Mouse (Mus musculus): ENCODE results near the gene 4933400A11Rik.

The 4933400A11Rik gene

DNA sequence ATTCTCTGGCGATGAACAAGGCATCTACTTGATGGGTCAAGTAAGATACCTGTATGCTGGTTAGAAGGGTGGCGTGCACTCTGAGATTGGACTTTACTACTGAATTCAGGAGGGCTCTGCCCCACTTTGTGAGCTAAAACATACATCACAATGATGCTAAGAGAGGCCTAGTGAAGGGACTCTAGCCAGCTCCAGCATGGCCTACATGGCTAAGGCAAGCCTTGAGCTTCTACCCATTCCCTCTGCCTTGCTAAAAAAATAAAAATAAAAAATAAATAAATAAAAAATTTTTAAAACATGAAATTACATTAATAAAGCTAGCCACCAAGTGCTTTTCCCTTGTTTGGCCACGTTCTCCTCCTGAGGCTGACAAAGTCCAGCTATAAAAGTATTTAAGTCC, at the start of gene 4933400A11Rik:
TSS of gene 4933400A11Rik (minus strand) at position 101 of the 400 bp plus-strand sequence.
- DNase-seq: no peak

DNA sequence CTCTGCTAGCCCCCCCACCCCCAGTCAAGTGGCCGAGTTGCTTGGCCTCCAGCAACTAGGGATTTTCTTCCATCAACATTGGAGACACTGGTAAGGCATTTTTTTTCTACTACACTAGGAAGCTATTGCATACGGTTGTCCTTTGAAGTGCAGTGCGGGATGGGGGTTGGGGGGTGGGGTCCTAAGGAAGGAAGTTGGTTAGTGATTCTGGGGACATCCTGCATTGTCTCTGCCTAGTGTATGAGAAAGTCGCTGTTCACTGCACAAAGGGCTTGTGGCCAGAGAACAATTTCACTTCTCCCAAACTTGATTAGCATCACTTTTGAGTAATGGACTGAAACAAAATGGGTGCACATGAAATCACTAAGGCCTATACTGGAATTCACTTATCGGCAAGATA, 48.7 kb upstream of the 4933400A11Rik start:
- DNase-seq: no peak

DNA sequence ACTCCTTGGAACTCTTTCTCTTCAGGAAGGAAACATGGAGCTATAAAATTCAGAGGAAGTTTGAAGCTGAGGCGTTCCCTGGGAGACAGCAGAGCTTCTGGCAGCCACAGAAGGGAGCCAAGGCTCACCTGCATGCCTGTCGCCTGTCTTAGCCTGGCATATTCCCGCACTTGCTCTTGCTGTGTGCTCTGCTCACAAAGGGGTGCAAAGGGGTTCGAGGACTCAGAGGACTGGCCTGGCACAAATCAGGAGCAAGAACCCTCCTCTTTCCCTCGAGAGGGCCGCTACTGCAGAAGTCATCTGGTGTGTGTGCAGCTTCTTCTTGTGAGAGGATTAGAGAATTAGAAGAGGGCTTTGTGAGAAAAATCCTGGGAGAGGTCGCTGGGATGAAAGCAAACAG, 48.3 kb upstream of the 4933400A11Rik start:
- no peak for DNase-seq

DNA sequence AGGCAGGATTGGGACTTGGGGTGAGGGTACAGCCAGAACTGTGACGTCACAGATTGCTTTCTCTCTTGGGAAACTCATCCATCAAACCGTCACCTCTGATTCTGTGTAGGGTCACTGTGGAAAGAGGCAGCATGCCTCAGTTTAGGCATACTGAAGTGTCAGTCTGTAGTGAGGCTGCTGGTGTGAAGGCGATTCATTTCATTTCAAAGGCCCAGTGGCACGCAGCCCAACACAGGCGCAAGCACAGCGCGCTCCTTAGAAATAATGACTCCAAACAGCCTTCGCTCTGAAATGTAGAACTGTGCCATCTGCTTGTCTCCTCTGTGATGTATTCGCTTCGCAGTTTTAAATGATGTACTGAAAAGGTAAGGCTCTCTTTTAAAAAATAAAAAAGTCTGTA, 47.5 kb upstream of the 4933400A11Rik start:
- no peak for DNase-seq

DNA sequence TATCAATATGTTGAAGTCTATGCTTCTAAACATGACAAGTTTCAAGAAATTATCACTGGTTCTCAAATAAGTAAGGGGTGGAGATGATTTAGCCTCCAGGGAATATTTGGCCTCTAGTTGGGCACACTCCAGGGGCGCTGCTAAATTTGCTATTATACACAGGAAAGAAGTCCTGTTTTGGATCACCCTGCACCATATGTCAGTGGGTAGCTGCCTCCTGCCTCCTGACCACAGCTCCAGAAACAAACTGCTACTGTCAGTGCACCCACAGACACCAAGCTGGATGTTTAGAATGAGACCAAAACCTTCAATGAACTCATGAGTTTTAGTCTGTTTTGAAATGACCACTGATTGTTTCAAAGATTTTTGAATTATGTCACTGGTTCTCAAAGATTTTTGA, 34.2 kb upstream of the 4933400A11Rik start:
- no peak for DNase-seq

DNA sequence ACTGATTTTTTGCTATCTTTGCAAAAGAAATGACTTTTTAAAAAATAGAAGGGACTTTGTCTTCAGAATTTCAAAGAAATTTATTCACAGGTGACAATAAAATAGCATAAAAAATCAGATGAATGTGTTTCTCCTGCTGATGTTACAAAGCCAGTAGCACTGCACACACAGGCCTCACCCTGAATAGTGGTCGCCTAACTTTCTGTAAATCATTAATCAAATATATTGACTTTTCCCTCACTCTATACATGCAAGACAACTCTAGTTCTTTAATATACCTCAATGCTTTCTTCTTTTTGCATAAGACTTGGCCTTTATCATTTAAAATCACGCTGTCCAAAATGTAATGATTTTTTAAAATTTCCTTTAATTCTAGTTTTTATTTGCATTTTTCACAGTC, 32.3 kb upstream of the 4933400A11Rik start:
- no peak for DNase-seq

DNA sequence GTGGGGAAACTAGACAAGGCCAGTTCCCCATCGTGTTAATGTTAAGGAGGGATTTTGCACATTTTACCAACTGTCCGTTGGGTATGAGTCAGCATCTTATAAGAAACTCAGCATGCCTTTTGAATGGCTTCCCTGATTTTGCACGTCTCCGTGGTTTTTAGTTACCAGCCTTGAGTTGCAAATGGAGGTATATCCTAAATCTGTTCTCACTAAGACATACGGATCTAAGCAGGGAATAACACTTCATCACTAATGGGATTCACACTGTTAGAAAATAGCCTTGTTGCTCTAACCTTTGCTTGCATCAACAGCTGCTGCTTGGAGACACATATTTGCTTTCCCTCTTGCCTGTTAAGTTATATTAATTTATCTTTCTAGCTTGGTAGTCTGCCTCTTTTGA, 31.9 kb upstream of the 4933400A11Rik start:
- no peak for DNase-seq

DNA sequence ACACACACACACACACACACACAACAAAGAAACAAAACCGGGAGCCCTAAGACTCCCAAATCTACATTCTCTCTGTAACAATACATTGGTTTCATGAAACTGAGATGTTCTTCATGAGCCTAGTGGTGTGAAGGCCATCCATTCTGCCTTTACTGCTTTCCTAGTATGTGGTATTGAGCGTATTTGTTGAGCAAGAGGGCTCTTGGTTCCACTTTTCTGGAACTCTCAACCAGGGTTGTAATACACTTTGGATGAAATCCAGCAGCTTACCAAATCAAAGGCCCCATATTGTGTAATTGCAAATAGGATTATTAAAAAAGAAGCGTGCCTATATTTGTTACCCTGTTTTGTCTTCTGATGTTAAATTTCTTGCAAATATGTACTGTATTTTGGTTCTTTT, 28.3 kb upstream of the 4933400A11Rik start:
- no peak for DNase-seq

DNA sequence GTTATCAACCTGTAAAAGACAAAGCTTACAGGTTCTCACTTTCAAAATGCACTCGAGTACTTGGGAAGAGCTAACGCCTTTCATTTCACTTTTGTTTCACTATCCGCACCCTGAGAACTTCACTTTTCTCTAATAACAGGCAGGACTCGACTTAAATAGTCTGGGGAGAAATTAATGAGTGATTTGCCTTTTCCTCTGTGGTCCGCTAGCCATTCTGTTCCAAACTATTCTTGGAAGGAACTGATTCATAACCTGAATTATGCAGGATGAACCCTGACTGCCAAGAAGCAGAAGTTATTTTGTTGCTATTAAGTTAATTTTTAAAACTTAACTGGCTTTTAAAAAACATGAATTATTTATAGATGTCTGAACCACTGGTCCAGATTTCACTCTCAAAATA, 26.4 kb upstream of the 4933400A11Rik start:
- DNase-seq: no peak

DNA sequence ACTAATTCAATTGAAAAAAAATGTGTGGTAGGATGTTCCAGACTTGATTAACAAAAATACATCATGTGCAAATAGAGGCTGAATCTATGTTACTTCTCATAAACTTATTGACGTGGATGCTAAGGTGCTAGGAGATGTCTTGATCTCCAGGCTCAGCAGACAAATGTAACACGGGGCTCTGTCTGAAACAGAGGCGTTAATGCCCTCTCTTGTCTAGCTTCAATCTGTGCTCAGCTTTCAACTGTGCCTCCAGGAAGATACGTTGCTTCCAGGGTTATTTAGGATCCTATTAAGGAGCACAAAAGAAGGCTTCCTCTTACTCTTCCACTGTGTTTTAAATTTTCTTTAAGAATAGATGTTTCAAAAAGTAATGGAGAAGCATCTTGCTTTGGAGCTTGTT, 20.8 kb upstream of the 4933400A11Rik start:
- DNase-seq: no peak

DNA sequence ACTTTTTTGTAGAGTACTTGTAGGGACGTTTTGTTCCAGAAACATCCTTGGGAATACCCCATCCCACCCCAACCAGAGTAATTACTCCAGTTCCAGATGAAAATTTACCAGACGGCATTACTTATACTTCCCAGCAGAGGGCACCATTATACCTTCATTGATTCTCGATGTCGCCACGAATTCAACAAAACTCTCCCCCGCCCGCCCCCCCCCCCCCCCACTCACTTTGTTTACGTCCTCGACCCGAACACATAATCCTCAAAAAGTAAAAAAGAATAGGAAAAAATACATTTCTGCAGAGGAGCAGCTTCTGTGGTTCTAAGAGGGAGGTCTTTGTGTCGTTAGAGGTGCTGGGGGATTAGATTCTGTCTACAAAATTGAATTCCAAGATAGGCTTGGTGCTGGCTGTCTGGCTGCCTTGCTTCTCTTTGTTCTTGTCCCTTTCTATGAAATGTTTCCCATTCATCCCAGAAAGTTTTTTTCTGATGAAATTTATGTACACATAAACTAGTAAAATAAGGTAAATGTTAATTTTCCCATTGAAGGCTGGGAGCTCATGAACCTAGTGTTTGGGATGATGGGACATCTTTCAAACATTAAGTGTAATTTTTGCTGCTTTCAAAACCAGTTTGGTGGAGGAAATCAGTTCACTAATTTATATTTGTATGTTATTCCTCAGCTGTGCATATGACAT, 19.7 kb upstream of the 4933400A11Rik start:
- DNase-seq: no peak

DNA sequence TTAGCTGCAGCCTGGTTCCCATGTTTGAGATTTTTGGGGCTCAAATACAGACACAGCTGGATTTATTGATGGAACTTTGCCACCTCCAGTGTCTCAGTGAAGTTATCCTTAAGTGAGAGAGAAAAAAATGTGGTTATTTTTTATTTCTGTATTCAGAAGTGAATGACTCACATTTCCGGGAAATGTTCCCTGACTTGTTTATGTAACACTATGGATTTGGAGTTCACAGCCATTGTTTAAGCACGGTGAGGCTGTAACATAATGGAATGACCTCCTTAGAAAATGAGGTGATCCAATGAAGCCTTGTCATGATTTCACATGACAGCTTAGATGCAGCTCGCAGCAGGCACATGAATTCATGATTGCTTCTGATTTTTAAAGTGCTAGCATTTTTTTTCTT, 17.7 kb upstream of the 4933400A11Rik start:
- DNase-seq: no peak

DNA sequence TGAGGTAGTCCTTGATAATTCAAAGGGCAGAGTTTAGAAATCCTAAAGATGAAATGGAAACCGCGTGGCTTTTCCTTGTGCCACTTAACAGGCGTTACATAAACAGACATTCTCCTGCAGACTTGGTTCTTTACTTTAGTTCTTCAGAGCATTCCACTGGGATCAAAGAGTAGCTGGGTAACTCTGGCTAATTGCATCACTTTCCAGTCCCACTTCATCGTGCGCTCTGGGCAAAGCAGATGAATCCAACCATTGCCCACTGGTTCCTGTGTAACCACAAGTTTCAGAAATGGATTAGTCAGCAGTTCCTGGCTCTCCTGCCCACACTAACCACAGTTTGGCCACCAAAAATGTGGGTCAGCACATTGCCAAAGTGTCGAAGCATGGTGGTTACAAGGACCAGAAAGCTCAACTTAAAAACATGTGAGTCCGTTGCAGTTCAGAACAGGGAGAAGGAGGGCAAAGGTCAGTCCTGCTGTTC, 15.4 kb upstream of the 4933400A11Rik start:
- no peak for DNase-seq

DNA sequence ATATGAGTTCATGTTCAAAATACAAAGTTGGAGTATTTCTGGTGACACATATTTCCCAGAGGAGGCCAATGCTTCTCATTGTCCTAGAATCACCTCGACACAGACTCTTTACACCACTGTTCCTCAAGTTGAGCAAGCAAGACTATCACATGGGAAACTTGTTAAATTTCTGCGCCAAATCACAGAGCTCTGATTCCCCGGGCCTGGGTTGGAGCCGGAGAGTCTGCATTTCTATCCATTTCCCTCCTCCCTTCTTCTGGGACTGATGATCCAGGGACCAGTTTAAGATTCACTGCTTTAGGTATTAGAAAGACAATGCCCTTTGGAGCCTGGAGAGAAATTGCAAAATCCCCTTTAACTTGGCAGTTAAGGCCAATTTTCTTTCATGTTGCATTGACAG, 15.0 kb upstream of the 4933400A11Rik start:
- no peak for DNase-seq

DNA sequence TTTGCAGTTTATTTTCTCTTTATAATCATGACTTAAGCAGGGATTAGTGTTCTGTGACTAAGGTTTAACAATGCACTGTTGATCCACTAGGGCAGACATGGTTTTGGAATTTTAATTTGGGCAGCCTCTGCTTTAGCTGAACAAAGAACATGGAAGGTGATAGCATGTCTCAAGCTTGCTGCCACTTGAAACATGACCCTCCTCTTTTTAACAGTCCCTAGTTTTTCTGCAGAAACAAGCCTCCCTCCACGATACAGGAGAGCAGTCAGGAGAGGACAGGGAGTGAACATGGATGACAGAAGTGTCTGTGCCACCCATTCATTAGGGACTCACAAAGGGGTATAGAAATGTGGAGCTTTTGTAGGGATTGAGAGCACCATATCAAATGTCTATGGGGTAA, 13.4 kb upstream of the 4933400A11Rik start:
- no peak for DNase-seq

DNA sequence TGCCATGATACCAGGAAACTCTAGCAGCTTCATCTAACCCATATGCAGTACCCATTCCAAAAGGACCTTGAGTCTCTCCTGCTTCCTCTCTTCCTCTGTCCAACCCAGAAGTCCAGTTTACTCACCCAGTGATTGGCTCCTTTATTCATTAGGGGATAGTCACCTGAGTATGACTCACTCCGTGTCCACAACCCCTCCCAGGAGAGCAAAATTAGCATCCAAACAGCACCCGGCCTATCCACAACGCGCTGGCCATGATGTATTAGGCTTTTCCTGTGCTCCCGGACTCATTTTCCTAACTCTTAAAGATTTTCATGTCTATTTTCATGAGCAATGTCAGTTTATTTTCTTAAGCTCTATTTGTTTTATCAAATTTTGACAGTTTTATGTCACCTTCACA, 10.3 kb upstream of the 4933400A11Rik start:
- DNase-seq: no peak

DNA sequence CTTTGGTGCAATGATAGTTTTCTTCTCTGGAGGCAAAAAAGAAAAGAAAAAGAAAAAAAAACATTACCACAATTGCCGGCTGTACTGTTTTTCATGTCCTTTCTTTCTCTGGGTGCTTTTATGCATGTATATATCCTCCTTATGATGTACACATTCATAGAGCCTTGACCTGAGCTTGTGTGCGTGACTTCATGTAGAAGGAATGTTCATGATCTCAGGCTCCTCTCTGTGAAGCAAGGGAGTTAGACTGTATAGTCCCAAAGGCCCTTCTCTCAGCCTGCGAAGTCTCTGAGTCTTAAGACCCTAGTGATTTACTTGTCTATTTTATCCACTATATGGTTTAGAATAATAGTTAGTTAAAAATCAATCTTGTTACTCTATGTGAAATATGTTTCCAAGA, 21.4 kb downstream of the 4933400A11Rik start:
- no peak for DNase-seq

DNA sequence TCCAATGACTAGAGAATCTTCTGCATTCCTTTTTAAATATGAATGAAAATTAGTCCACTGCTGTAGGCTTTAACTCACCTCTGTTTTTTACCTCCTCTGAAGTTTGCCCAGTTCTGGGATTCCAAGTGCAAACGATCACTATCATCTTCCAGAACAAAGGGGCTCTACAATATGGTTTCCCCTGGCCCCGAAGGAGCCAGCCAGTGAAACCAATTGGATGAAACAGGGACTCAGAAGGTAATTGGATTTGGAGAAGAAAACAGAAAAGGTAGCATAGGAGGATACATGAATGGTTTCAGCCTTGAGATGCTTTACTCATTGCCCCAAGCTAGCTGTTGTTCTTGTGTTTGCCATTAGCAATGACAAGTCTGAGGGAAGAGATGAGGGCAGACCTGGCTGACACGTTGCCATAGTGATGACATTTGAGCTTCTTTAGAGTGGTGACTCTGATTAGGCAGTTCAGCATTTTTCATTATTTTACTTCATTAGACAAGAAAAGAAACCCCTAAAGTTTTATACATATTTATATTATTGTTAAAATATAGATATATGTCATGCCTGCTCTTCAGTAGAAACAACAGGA, 44.0 kb downstream of the 4933400A11Rik start:
- DNase-seq: no peak

All from spleen, adult 18-20 months (tissue).